Mouse (Mus musculus) midbrain, embryonic 11.5 days (tissue): ENCODE measurements around the gene Cdk1. TPM values are rescaled to one million over a fixed set of nuclear protein-coding genes. Genes with fewer than 3 reads are reported as not detected.
A peak's percentile ranks its signal among the peaks of the same experiment; 100 is the strongest.

Source experiments
- ATAC-seq: fragments of 200-750 bp; cut with Nextera tagmentation; 2 replicates; pipeline ENCODE4 v1.8.0; 2017; ENCODE audit warnings: moderate TSS enrichment, moderate library complexity; ENCODE audit not compliant: low FRiP score
- DNase-seq: peaks from one replicate; pipeline ENCODE4 v3.0.0; 2015; ENCODE audit warnings: low spot score; ENCODE audit errors: missing footprints
- H3K27ac ChIP-seq: fragments of 300-500 bp; sonication (generic); 2 replicates; pipeline ENCODE4 v1.5.1; 2014; ENCODE audit warnings: low read depth, low read length
- H3K27me3 ChIP-seq: fragments of 300-500 bp; sonication (generic); 2 replicates; pipeline ENCODE4 v1.6.1; 2014; ENCODE audit warnings: mild to moderate bottlenecking, low read length, moderate library complexity, mixed read lengths; ENCODE audit not compliant: control insufficient read depth, insufficient read depth
- H3K36me3 ChIP-seq: fragments of 300-500 bp; sonication (generic); 2 replicates; pipeline ENCODE4 v1.6.1; 2014; ENCODE audit warnings: mild to moderate bottlenecking, low read length, moderate library complexity, mixed read lengths; ENCODE audit not compliant: control insufficient read depth, insufficient read depth
- H3K4me1 ChIP-seq: fragments of 300-500 bp; sonication (generic); 2 replicates; pipeline ENCODE4 v1.6.1; 2014; ENCODE audit warnings: low read length; ENCODE audit not compliant: control insufficient read depth, insufficient read depth
- H3K4me2 ChIP-seq: fragments of 300-500 bp; sonication (generic); 2 replicates; pipeline ENCODE4 v1.6.1; 2014; ENCODE audit warnings: mild to moderate bottlenecking, moderate library complexity
- H3K4me3 ChIP-seq: fragments of 300-500 bp; sonication (generic); 2 replicates; pipeline ENCODE4 v1.5.1; 2014; ENCODE audit warnings: low read depth, low read length
- H3K9ac ChIP-seq: fragments of 300-500 bp; sonication (generic); 2 replicates; pipeline ENCODE4 v1.6.1; 2014; ENCODE audit warnings: low read length
- H3K9me3 ChIP-seq: fragments of 300-500 bp; sonication (generic); 2 replicates; pipeline ENCODE4 v1.6.1; 2016; ENCODE audit warnings: low read length; ENCODE audit not compliant: control insufficient read depth
- WGBS: fragments of 180-500 bp; shearing (Covaris S2); extraction: QIAGEN DNeasy Blood & Tissue Kit; methylation state at CpG from one replicate; pipeline ENCODE4 v1.1.7; 2014; 5-methylcytosine and 5-hydroxymethylcytosine counted together
- polyA plus RNA-seq: library from polyadenylated mRNA; unstranded; fragments of >200 nt; fragmentation: Nextera tagmentation; extraction: Ambion mirVana; gene quantifications from 2 replicates; pipeline ENCODE4 v1.2.1, GENCODE M21; 2014

The Cdk1 gene
- polyA plus RNA-seq, 1 experiment from 2014 or later: 424 TPM

DNA sequence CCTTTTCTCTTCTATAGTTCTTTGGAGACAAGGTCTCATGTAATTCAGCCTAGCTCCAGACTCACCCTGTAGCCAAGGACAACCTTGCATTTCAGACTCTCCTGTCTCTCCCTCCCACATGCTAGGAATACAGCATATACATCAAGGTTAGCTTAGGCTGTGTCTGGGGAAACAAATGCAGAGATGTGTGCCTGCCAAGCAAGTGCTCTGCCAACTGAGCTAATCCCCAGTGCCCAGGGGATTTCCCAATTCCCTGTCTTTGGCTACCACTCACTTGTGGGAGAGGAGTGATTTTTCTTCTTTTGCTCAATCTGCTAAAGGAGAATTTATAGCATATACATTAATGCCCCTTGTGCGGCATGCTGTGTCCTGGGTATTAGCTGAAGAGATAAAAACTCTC is 30.4 kb upstream of the Cdk1 start:
- Histone ChIP-seq H3K36me3 (no peaks in the 10 kb centered on the region), H3K27ac (no peak overlapping the region), H3K9me3 (no peaks in the 10 kb centered on the region), H3K4me3 (no peak overlapping the region), H3K9ac (no peak overlapping the region), H3K4me1 (no peaks in the 10 kb centered on the region), H3K27me3 (no peaks in the 10 kb centered on the region), H3K4me2 (no peak overlapping the region)
- DNase-seq (no peak), ATAC-seq (no peak)
- WGBS: 82% methylated on average over 1 of the region's 1 CpGs

DNA sequence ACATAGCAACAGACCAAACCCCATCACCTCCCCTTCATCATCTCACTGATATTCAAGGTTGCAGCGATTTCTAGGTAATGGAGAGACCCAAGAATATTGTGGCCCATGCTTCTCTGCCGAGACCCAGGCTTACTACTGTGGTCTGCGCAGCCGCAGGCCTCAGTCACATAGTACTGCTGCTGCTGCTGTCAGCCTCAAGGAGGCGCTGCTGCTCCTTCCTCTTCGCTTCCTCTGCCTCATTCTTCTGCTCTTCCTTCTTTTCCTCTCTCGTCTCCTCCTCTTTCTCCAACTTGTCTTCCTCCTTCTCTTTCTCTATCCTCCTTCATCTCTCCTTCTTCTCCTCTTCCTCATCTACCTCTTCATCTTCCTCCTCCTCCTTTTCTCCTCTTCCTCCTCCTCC is 22.4 kb upstream of the Cdk1 start:
- no peak overlapping the region for H3K27ac ChIP-seq
- H3K4me3 ChIP-seq: no peak overlapping the region
- H3K4me1 ChIP-seq: no peaks in the 10 kb centered on the region
- no peak overlapping the region for H3K9ac ChIP-seq
- no peaks in the 10 kb centered on the region for H3K36me3 ChIP-seq
- H3K9me3 ChIP-seq: no peaks in the 10 kb centered on the region
- no peak for ATAC-seq
- DNase-seq: no peak
- no peak overlapping the region for H3K4me2 ChIP-seq
- H3K27me3 ChIP-seq: no peaks in the 10 kb centered on the region
- WGBS: 58% methylated on average over 7 of the region's 7 CpGs

DNA sequence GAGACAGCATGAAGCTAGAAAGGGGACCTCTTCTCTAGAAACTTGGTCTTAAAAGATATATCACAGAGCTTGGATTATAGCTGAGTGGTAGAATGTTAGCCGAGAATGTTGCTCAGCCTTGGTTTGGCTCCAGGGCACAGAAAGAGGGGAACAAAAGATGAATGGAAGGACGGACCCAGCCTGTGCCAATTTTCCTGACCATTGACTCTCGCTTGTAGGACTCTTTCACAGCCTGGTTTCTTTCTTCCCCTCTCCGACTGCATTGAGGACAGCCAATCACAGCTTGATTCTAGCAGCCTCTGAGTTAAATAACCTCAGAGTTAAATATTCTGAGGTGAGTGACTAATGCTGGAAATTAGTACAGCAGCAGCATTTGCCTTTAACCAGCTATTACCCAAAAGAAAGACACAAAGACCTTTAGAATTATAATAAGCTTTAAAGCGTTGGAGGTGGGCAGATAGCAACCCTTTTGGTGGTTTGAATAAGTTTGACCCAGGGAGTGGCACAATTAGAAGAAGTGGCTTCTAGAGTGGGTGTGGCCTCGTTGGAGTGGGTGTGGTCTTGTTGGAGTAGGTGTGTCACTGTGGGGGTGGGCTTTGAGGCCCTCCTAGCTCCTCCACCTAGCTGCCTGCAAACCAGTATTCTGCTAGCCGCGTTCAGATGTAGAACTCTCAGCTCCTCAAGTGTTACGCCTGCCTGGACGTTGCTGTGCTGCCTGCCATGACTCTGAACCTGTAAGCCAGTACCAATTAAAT is 21.2 kb upstream of the Cdk1 start:
- H3K36me3 ChIP-seq: no peaks in the 10 kb centered on the region
- H3K27ac ChIP-seq: no peak overlapping the region
- no peak overlapping the region for H3K4me3 ChIP-seq
- H3K4me2 ChIP-seq: no peak overlapping the region
- H3K9ac ChIP-seq: no peak overlapping the region
- ATAC-seq: no peak
- no peaks in the 10 kb centered on the region for H3K27me3 ChIP-seq
- WGBS: 72% methylated on average over 10 of the region's 10 CpGs
- H3K9me3 ChIP-seq: no peaks in the 10 kb centered on the region
- DNase-seq: no peak
- H3K4me1 ChIP-seq: no peaks in the 10 kb centered on the region

DNA sequence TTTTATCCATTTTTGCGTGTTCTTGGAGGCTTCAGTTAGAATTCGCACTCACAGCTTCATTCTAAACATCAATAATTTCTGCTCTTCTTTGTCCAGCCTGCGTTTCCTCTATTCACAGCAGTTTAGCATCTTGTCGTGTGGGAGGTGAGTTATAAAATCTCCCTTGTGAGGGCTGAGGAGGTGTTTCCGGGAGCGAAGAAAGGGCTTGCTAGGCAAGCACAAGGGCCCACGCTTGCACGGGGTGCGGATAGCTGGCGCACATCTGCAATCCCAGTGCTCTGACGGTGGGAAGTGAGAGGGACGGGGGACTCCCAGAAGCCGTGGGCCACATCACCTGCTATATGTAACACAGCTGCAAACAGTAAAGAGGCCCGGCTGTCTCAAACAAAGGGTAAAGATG is 19.3 kb upstream of the Cdk1 start:
- Histone ChIP-seq H3K9ac (no peak overlapping the region), H3K4me3 (no peak overlapping the region), H3K9me3 (no peaks in the 10 kb centered on the region), H3K36me3 (no peaks in the 10 kb centered on the region), H3K4me2 (no peak overlapping the region), H3K27me3 (no peaks in the 10 kb centered on the region), H3K4me1 (no peaks in the 10 kb centered on the region), H3K27ac (no peak overlapping the region)
- ATAC-seq: no peak
- 91% methylated on average over 14 of the region's 14 CpGs for WGBS
- no peak for DNase-seq

DNA sequence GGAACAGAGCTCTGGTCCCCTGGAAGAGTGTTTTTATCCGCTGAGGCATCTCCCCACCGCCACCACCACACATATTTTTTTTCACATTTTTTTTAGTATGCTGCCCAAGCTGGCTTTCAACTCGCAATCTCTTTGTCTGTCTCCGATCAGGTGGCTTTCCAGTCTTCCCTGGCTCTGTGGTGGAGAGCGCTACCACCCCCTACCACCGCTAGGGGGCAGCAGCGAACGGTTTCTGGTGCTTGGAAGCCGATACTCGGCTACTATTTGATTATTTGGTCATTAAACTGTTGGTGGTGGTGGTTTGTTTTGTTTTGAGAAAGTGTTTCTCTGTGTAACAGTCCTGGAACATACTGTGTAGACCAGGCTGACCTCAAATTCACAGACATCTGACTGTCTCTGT is 18.7 kb upstream of the Cdk1 start:
- Histone ChIP-seq H3K36me3 (no peaks in the 10 kb centered on the region), H3K9me3 (no peaks in the 10 kb centered on the region), H3K27me3 (no peaks in the 10 kb centered on the region), H3K27ac (no peak overlapping the region), H3K4me3 (no peak overlapping the region), H3K4me1 (no peaks in the 10 kb centered on the region), H3K9ac (no peak overlapping the region), H3K4me2 (no peak overlapping the region)
- WGBS: 15% methylated on average over 10 of the region's 10 CpGs
- peak; percentile 90 for DNase-seq
- ATAC-seq: no peak

DNA sequence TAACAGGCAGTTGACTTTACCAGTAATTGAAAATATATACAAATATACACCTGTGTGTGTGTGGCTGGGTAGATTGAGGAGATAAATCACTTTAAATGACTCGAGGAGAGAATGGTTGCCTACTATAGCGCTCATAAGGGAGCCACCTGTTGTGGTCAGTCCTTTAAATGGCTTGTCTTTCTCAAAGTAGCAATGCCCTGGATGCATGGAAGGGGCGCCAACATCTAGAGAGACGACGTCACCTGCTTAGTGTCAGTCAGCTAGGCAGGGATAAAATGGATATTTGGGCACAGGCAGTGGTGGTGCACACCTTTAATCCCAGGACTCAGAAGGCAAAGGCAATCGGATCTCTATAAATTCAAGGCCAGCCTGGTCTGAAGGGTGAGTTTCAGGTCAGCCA is 16.6 kb upstream of the Cdk1 start:
- ATAC-seq (no peak), DNase-seq (no peak)
- Histone ChIP-seq H3K36me3 (no peaks in the 10 kb centered on the region), H3K27me3 (no peaks in the 10 kb centered on the region), H3K27ac (no peak overlapping the region), H3K4me2 (no peak overlapping the region), H3K4me1 (no peaks in the 10 kb centered on the region), H3K9ac (no peak overlapping the region), H3K4me3 (no peak overlapping the region), H3K9me3 (no peaks in the 10 kb centered on the region)
- 83% methylated on average over 6 of the region's 6 CpGs for WGBS

DNA sequence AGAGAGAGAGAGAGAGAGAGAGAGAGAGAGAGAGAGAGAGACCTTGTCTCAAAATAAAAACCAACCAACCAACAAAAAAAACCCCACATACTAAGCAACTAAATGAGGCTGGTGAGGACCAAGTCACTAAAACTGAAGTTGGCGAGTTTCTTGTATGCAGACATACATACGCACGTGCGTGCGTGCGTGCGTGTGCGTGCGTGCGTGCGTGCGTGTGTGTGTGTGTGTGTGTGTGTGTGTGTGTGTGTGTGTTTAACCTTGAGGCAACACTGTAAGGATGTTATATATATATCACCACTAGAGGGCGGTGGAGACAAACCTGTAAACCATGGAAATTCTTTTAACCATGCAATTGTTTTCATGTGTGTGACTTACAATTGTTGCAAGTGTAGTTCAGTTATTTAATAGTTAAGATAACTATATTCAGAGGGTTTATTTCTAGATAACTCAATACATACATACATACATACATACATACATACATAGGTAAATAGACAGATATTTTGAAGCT is 14.2 kb upstream of the Cdk1 start:
- 85% methylated on average over 13 of the region's 13 CpGs for WGBS
- Histone ChIP-seq H3K4me1 (no peaks in the 10 kb centered on the region), H3K9me3 (no peaks in the 10 kb centered on the region), H3K27me3 (no peaks in the 10 kb centered on the region), H3K27ac (no peak overlapping the region), H3K9ac (no peak overlapping the region), H3K36me3 (no peaks in the 10 kb centered on the region), H3K4me3 (no peak overlapping the region), H3K4me2 (no peak overlapping the region)
- ATAC-seq (no peak), DNase-seq (peak; percentile 84)

DNA sequence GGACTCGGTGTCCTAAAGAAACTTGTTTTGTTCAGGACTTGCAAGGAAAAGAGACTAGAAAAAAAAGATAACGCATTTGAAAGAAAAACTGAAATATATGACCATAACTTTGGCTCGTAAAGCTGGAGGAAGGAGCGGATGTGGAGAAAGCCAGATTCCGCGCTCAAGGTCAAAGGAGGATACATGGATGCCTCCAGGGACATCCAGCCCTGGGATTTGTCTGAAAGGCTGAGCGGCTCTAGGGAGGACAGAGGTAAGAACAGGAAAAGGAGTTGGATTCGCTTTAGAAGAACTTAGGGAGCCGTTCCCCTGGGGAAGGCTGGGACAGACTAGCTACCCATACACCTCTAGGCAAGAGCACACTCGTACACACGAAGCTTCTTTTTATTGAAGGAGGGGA is 13.5 kb upstream of the Cdk1 start:
- no peak overlapping the region for H3K4me2 ChIP-seq
- H3K4me1 ChIP-seq: no peaks in the 10 kb centered on the region
- no peak for ATAC-seq
- DNase-seq: no peak
- H3K9me3 ChIP-seq: no peaks in the 10 kb centered on the region
- H3K36me3 ChIP-seq: no peaks in the 10 kb centered on the region
- H3K27me3 ChIP-seq: no peaks in the 10 kb centered on the region
- H3K9ac ChIP-seq: no peak overlapping the region
- no peak overlapping the region for H3K27ac ChIP-seq
- H3K4me3 ChIP-seq: no peak overlapping the region
- WGBS: 84% methylated on average over 11 of the region's 11 CpGs

DNA sequence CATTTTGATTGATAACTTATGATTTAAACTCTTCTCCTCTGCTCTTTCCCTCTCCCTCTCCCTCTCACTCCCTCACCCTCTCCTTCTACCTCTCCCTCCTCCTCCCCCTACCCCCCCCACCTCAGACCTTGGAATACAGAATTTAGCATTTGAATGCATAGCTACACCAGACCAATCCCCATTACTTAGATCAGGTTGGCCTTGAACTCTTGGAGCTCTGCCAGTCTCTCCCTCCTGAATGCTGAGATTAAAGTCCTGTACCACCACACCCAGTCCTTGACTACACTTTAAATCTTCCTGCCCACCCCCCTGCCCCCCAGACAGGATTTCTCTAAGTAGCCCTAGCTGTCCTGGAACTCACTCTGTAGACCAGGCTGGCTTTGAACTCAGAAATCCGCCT is 6.9 kb upstream of the Cdk1 start:
- no peaks in the 10 kb centered on the region for H3K27me3 ChIP-seq
- no peaks in the 10 kb centered on the region for H3K36me3 ChIP-seq
- H3K9me3 ChIP-seq: no peaks in the 10 kb centered on the region
- H3K4me2 ChIP-seq: no peak overlapping the region
- no peak overlapping the region for H3K9ac ChIP-seq
- 77% methylated on average over 1 of the region's 1 CpGs for WGBS
- DNase-seq: no peak
- no peak overlapping the region for H3K4me3 ChIP-seq
- H3K4me1 ChIP-seq: no peaks in the 10 kb centered on the region
- H3K27ac ChIP-seq: no peak overlapping the region
- ATAC-seq: no peak
